Mouse (Mus musculus) urinary bladder, postnatal 25 days (tissue): ENCODE results near the gene Pknox1.

Source experiments
- DNase-seq: peaks from one replicate; pipeline ENCODE4 v3.0.0; 2022; ENCODE audit warnings: low spot score

Pknox1 gene

DNA sequence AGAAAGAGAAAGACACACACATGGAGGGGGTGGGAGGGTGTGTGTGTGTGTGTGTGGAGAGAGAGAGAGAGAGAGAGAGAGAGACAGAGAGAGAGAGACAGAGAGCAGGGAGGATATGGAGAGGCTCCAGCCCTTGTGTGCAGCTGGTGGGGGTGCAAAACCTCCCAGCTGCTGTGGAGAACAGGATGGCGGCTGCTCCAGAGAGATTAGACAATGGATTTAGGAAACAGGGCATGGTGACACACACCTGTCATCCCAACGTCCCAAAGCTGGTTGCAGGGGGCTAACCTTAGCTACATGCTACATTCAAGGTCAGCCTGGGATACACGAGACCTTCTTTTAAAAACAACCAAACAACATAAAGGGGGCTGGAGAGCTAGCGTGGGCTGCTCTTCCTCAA, 8.3 kb upstream of the Pknox1 start:
- no peak for DNase-seq

DNA sequence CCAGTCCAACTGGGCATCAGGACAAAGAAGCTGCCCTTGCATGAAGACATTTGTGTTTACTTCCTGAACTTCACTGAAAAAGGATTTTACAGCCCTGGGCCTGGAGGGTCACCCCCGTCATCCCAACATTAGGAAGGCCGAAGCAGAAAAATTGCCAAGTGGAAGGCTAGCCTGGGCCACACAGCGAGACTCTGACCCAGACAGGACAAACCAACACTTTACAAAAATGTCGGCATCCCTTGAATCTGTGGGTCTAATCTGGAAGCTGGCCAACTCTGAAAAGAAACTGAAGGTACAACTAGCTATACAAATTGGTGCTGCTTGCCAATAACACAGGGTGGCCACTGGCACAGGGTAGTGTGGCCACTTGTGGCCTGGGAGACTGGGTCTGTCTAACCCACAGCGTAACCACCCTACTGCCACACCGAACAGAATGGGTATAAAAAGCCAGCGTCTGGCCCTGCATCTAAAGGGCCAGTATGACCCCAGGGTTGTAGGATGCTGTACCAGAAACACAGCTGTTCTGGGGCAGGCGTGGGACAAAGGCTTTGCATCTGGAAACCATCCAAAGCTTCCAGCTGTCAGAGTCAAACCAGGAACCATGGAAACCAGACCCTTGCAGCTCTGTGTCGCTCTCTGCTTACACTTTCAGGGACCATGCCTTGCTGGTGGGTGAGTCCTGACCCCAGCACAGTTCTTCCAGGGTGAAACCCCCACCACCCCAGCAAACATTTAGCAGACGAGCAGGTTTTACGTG, 7.2 kb upstream of the Pknox1 start:
- no peak for DNase-seq

DNA sequence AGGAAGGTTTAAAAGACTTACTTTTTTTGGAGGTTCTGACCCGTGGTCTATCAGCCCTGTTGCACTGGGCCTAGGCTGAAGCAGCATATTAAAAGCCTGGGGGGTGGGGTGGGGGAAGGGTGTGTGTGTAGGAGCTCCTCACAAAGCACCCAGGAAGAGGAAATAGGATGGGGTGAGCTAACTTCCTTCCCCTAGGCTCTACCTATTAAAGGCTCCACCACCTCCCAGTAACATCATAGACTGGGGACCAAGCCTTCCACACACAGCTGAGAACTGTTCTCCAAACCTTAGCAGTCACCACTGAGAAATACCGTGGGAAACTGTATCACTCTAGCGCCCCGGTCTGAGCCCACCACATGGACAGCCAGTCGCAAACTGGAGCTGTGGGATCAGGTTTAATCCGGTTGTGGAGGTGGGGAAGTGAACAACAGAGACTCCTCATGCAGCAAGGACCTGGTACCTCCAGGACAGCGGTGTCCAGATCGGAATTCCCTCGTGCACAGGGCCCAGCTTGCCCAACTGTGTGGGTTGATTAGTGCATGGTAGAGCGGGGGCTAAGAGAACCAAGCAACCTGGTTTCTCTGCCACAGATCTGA, 6.5 kb upstream of the Pknox1 start:
- DNase-seq = no peak

DNA sequence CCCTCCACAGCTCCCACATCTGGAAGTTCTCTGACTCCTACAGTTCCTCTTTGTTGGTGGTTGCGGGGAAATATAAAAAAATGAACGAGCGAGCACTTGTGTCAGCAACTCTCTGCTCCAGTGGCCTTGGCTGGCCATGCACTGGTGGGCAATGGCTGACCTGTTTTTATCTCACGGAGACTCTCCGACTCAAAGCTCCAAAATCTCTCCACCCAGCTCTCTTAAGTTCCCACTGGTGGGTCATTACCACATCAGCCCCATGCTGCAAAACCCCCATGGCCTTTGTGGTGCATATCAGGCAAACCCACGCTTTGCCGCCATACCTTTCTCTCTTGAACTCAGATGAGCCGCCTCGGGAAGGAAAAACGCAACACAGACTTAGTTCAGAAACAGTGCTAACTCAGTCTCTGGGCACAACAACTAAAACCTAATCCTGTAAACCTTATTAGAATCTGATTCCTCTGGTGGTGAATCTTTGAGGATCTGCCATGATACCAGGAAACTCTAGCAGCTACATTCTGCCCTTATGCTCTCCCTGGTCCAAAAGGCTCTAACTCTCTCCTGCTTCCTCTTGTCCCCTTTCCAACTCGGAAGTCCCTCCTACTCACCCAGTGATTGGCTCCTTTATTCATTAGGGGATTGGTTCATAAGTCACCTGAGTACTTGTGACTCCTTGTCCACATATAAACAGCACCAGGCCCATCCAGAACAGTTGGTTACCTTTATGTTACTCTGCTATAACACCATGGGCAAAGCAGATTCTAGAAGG, 5.3 kb upstream of the Pknox1 start:
- DNase-seq = no peak

DNA sequence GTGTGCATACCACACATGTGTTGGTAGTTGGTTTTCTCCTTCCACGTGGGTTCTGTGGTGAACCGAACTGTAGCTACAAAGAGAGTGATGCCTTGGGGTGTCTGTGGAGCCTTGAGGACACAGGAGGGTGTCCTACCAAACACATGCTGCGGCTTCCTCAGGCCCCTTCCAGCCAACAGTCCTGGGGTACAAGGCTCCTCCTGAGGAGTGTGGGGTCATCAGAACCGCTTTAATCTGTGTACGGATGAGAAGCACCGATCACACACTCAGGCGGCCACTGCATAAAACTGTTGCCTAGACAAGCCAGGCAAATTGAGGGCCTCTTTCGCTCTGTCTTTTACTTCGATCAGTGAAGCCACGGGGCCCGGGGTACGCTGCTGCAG, 911 bp upstream of the Pknox1 start:
- DNase-seq = peak; percentile 15

DNA sequence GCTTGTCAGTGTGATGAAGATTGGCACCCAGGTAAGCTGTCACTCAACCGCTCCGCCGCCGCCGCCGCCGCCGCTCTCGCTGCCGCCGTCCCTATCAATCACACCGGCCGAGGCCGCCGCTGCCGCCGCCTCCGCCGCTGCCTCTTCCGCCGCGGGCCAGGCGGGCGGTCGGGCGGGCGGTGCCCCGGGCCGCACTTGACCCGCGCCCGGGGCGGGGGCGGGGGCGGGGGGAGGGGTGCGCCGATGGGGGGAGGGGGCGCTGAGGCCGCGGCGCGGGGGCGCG, 265 bp downstream of the Pknox1 start:
- DNase-seq = peak; percentile 87

DNA sequence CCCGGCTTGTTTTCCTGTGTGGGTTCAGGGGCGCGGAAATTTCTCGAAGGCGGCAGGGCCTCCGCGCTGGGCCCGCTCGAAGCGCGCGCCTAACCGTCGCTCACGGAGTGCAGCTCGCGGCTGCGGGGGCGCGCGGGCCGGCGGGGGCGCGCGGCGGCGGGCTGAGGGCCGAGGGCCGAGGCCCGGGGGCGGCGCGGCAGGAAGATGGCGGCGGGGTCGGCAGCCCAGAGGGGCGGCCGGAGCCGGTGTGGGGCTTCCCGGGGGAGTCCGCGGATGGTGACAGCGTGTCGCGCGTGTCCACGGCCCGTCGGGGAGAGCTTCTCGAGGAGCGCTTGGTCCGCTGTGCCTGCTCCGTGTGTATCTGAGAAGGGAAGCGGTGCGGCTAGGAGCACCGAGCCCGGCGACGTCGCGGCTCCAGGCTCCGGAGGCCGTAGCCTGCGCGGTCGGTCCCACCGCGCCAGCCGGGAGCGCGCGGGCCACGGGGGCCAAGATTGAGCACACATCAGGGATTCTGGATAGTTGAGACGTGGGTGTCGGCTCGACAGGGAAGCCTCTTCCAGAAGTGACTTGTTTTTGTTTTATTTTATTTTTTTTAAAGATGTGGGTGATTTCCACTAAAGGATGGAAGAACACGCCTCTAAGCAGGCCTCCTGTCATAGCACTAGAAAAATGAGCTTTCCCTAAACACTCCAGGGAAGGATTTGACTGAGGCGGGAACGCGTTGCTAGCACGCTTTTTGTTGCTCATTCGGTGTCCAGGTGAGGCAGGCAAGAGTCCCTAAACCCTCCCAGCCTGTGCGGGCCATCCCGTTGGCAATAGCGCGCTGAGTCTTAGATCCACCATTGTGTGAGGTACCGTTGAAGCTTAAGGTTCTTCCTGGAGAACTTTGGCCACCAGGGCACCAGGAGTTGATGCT, 865 bp downstream of the Pknox1 start:
- peak; percentile 56 for DNase-seq

DNA sequence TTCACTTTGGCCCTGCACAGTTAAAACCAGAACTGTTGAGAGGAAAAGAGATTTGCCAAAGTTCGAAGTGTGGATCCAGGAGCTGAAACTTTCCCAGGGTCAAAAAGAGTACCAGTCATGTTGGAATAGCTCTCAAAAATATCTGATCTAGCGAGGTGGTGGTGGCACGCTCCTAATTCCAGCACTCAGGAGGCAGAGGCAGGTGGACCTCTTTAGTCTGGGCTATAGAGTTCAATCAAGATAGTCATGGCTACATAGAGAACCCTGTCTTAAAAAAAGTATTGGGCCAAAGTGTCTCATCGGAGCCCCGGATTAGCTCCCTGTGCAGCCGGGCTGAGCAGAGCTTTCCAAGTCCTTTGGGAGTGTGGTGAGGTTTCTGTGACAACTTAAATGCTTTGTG, 1.7 kb downstream of the Pknox1 start:
- DNase-seq = no peak

DNA sequence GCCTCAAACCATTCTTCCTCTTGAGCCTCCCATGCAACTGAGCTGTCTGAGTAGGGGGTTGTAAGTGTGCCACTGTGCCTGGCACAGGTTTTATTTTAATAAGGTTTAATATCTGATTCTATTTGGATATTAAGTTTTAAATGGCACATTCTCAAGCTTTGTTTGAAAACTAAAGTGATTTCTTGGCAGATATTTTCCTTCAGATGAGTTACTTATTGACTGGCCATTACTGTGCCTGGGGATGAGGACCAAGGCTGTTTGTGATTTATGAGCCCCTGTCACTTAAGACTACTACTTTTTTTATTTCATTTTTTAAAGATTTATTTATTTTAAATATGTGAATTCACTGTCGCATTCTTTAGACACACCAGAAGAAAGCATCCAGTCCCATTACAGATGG, 5.2 kb downstream of the Pknox1 start:
- no peak for DNase-seq

DNA sequence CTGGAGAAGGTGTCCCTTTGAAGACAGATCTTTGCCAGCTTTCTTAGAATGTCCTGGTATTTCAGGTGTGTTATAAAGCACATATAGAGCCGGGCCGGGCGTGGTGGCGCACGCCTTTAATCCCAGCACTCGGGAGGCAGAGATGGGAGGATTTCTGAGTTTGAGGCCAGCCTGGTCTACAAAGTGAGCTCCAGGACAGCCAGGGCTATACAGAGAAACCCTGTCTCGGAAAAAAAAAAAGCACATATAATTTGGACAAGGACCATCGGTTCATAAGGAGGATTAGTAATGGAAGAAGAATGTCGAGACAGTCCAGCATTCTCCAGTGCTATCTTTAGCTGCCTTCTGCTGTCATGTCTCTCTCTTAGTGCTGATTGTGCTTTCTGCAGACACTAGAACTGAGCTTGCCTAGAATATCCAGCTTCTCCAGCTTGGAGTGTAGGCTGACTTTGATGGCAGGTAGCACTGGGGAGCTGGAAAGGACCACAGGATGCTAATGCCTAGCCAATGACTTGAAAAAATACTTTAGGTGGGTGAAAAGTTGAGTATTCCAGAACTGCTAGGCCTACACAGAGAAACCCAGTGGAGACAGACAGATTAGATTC, 5.9 kb downstream of the Pknox1 start:
- peak; percentile 32 for DNase-seq

DNA sequence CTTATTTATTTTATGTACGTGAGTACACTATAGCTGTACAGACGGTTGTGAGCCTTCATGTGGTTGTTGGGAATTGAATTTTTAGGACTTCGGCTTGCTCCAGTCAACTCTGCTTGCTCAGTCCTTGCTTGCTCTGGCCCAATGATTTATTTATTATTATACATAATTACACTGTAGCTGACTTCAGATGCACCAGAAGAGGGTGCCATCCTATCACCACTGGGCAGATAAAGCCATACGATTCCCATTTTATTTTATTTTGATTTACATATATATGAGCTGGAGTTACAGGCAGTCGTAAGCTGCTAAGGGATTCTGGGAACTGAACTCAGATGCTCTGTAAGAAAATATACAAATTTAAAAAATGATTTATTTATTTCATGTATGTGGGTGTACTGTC, 7.2 kb downstream of the Pknox1 start:
- no peak for DNase-seq

DNA sequence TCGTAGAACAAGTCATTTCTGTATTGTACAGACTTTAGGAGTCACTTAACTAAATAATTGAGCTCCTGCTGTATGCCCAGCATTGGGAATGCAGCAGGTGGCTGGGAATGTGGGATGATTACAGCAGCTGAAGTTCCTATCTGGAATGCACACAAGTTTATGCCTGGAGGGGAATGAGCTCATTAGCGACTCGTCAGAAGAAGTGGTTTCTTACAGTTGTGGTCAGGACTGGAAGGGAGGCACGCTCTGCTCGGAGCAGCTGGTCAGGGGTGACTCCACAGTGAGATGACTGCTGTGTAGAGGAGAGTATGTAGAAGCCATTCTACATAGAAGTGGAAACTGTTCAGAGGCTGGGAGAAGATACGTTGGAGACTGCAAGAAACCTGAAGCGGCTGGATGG, 10.1 kb downstream of the Pknox1 start:
- DNase-seq = no peak

DNA sequence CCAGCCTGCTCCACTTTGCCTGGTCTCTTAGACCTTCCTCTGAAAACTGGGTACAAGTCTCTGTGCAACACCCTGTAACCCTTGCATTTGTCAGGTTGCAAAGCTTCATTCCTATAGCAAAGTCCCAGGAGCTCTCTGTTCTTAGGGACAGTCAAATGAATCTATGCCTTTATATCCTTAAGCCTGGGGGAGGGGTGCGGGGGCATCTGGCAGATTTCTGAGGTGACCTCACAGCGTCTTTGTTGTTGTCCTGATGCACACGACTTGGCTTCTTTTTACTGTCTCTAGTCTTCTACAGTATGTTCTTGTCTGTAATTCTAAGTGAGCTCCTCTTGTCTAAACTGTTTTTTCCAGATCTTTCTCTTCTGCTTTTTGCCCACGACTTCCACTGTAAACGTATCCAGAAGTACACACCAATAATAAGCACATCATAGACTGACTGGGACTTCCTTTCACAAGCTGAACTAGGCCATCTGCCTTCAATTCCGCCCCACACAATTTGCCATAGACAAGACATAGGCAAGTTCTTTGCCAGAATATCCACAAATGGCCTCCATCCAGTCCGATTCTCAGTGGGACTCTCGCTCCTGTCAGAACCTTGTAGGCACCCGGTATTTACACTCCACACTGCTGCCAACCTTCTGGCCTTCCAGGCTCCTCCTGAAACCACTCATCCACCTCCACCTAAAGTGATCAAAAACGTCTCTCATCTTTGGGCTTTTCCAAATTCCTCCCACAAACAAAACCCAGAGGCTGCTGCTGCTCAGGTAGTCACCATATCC, 12.1 kb downstream of the Pknox1 start:
- DNase-seq = no peak

DNA sequence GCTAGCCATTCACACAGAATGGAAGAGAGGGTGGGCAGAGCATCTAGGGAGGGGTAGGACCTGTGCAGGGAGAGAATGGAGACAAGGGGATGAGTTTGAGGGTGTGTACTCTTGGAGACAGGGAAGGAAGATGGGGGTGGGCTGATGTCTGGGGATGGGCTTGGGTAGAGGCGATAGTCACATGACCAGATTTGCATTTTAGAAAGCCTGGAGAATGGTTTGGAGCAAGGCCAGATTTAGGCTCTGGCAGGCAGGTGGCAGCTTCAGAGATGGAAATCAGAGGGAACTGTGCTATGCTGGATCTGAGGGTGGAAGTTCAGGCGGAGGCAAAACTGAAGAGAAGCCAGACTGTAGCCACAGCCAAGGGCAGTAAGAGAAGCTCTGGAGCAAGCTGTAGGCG, 15.8 kb downstream of the Pknox1 start:
- DNase-seq = no peak

DNA sequence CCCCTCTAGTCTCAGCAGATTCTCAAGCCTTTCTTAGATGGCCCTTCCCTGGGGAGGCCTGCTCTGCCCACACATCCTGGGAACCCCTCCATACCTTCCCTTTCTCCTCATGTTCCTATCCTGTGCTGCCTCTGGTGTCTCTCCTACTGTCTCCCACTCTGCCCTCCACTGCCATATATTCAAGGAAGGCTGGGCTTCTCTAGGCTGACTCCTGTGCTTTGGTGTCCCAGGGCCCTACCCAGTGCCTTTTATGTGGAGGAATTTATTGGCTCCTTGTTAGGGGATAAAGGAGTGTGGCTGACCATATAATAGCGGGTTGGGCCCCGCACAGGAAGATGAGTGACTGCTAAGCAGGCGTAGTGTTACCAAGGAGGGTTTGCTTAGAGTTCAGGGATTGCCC, 18.7 kb downstream of the Pknox1 start:
- no peak for DNase-seq

DNA sequence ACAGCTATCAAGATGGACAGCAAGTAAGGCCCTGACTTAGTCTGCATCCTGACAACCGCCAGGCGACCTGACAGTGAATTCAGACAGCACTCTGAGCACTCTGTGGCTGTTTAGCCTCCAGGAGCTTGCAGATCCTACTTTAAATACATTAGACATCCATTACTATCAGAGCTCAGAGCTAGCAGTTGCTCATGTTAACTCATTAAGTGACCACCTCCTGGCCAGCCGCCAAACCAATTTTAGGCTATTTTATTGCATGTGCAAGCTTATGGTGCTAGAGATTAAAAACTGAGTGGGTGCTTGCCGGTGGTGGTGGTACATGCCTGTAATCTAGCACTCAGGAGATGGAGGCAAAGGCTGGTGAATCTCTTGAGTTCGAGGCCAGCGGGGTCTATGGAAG, 19.2 kb downstream of the Pknox1 start:
- DNase-seq = no peak

DNA sequence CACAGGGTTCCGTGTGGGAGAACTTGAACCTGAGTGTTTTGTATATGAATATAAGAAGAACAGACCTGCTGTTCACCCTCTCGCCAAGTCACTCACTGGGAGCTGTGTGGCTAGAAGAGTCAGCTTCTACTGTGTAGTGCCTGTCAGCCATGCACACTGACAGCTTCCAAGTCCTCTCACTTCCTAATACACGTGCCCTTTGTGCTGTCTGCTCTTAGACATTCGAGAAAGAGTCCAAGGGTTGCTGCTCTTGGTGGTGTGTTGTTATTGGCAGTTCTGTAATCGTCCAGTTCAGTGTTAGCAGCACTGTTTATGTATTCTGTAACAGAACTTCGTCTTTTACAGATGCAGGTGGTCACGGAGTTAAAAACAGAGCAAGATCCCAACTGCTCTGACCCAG, 23.6 kb downstream of the Pknox1 start:
- no peak for DNase-seq

DNA sequence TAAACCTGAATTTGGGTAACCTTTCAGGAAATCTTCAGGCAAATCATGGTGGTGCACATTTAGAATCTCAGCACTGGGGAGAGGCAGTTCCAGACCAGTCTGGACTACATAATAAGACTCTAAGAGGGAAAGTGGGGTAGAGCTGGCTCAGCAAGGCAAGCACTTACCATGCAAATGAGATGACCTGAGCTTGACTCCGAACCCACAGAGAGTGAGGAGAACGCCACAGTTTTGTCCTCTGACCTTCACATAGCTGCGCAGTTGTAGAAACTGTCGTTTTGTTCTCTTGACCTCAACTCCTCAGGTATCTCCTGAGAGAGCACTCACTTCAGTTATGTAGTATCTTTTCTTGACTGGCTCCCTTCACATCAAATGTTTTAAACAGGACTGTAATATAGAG, 24.2 kb downstream of the Pknox1 start:
- DNase-seq = no peak

DNA sequence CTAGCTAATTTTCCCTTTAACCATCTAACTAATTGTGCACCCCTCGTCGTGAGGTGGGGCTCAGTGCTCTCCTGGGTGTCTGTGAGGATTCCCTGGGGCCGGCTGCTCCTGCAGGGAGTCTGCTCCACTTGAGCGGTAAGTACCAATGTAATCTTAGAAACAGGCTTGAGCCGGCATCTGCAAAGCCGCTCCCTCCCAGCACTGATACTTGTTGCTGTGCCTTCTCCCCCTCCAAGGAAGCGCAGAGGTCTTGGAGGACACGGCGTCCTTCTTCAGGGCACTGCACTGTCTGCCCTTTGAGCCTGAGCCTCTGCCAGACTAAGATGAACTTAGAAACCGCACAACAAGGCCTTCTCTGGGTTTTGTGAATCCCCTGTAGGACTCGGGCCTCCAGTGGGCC, 26.3 kb downstream of the Pknox1 start:
- no peak for DNase-seq

DNA sequence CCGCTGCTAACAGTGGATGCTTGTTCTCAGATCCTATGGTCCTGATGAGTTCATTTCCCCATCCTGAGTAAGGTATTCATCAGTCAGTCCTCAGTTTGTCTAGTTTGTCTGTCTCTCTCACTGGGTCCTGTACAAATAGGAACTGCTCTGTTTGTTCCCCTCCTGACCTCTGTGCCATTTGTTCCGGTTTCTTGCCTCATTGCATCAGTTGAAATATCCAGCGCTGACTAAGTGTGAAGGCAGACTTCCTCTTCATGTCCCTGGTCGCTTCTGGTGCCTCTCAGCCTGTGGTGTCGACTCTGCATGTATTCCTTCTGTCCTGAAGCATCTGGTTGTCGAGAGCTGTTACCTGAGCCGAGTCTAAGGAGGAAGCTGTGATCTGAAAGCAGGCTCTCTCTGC, 30.1 kb downstream of the Pknox1 start:
- no peak for DNase-seq

DNA sequence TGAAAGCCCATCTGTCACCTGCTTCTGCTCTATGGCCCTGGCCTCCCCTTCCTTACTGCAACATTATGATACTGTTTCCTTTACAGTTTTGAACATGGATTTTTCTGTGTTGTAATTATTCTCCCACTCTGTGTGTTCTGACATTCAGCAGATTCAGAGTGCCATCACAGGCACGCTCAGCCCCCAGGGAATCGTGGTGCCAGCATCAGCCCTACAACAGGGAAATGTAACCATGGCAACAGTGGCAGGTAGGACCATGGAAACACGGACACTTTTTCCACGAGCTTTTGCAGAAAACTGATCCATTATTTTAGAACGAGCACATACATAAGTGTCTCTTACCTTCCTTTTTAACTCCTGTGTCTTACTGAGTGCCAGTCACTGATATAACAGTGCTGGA, 30.5 kb downstream of the Pknox1 start:
- DNase-seq = no peak
